Mouse (Mus musculus): ENCODE data around the gene Slc9a8. TPM values are rescaled to one million over a fixed set of nuclear protein-coding genes. Genes with fewer than 3 reads are reported as not detected.

Gene Slc9a8
- polyA plus RNA-seq, 1 experiment from 2014 or later: 9.3 TPM

GRCm38 (mm10) chr2:167449331-167450275 lies 28.1 kb downstream of the Slc9a8 start:
- TF ChIP-seq EP300 (IDR thresholded peaks at IDR 0.05; ENCODE audit: low read depth): no peak
- TF ChIP-seq CTCF (IDR thresholded peaks at IDR 0.05; ENCODE audit: low read depth): no peak
- Histone ChIP-seq H3K36me3 (replicated peaks; ENCODE audit: insufficient read depth, low read length) (peaks cover 75% of the 10 kb centered on the region), H3K4me1 (ENCODE audit: insufficient read depth) (peaks cover 19% of the 10 kb centered on the region), H3K27me3 (ENCODE audit: insufficient read depth, low read length) (no peaks in the 10 kb centered on the region), H3K27ac (ENCODE audit: low read depth) (no peak overlapping the region), H3K4me2 (ENCODE audit: low read depth, low read length) (no peak overlapping the region), H3K4me3 (ENCODE audit: low read depth, low read length) (no peak overlapping the region), H3K9me3 (ENCODE audit: low read length) (no peaks in the 10 kb centered on the region), H3K9ac (replicated peaks) (no peak overlapping the region)
- ATAC-seq (no peak), DNase-seq (no peak)
- 92% methylated on average over 21 of the region's 21 CpGs for WGBS (ENCODE audit: insufficient replicate concordance)

GRCm38 (mm10) chr2:167450647-167451046 lies 29.1 kb downstream of the Slc9a8 start:
- TF ChIP-seq CTCF (IDR thresholded peaks at IDR 0.05; ENCODE audit: low read depth) (peak; percentile 44), EP300 (IDR thresholded peaks at IDR 0.05; ENCODE audit: low read depth) (no peak)
- no peak overlapping the region for H3K27ac ChIP-seq (ENCODE audit: low read depth)

DNA sequence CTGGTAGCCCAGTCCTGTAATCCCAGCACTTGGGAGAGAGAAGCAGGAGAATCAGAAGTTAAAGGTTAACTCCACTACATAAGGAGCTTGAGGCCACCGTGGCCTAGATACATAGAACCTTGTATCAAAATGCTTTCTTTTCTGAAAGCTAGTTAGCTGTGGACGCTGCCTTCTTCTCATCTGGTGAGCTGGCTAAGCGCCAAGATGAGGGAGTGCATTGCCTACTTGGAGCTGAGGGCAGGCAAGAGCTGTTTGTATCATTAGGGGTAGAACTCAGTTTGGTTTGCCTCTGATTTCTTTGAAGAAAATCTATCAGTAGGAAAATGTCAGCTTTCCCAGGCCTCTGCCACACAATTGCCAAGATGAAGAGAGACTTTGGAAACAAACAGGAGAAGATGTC lies 32.3 kb downstream of the Slc9a8 start:
- TF ChIP-seq CTCF (IDR thresholded peaks at IDR 0.05; ENCODE audit: low read depth): no peak
- no peak for TF ChIP-seq EP300 (IDR thresholded peaks at IDR 0.05; ENCODE audit: low read depth)
- 69% methylated on average over 3 of the region's 3 CpGs for WGBS (ENCODE audit: insufficient replicate concordance)
- ATAC-seq: no peak
- no peaks in the 10 kb centered on the region for H3K27me3 ChIP-seq (ENCODE audit: insufficient read depth, low read length)
- peaks cover 67% of the 10 kb centered on the region for H3K36me3 ChIP-seq (replicated peaks; ENCODE audit: insufficient read depth, low read length)
- no peaks in the 10 kb centered on the region for H3K9me3 ChIP-seq (ENCODE audit: low read length)
- no peaks in the 10 kb centered on the region for H3K4me1 ChIP-seq (ENCODE audit: insufficient read depth)
- H3K4me3 ChIP-seq (ENCODE audit: low read depth, low read length): no peak overlapping the region
- no peak overlapping the region for H3K27ac ChIP-seq (ENCODE audit: low read depth)
- H3K9ac ChIP-seq (replicated peaks): no peak overlapping the region
- H3K4me2 ChIP-seq (ENCODE audit: low read depth, low read length): no peak overlapping the region
- DNase-seq: no peak

More at GRCm38 (mm10) chr2:167450647-167451046, 29.1 kb downstream of the Slc9a8 start:
- 90% methylated on average over 8 of the region's 8 CpGs for WGBS (ENCODE audit: insufficient replicate concordance)
- ATAC-seq (no peak), DNase-seq (no peak)
- Histone ChIP-seq H3K4me1 (ENCODE audit: insufficient read depth) (peaks cover 19% of the 10 kb centered on the region), H3K4me2 (ENCODE audit: low read depth, low read length) (no peak overlapping the region), H3K27me3 (ENCODE audit: insufficient read depth, low read length) (no peaks in the 10 kb centered on the region), H3K9me3 (ENCODE audit: low read length) (no peaks in the 10 kb centered on the region), H3K4me3 (ENCODE audit: low read depth, low read length) (no peak overlapping the region), H3K9ac (replicated peaks) (no peak overlapping the region), H3K36me3 (replicated peaks; ENCODE audit: insufficient read depth, low read length) (peaks cover 76% of the 10 kb centered on the region)

DNA sequence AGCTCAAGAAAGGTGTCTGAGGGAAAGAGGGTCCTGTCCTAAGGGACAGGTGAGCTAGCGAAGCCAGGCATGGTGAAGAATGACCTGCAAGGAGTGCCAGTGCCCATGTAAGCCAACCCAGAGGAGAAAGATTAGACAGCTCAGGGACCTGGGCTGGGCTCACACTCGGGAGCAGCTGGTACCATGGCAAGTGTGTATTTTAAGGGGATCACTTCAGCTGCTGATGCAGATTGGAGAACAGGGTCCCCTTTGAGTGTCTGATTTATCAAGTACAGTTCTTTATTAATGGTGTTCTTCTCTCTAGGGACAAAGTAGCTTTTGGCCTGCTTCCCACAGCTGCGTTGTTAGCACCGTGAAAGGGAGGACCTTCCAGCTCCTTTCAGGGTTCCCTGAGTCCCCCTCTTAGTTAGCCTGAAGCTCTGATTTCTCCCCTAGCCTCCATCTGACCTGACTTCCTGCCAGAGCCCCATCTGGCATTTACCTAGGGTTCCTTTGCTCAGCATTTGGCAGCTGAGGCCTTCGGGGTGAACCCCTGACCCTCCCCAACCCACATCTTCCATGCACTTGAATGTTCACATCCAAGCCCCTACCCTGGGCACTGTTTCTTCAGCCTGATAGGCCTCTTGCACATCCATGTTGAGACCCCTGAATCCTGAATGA lies 35.0 kb downstream of the Slc9a8 start:
- Histone ChIP-seq H3K27ac (ENCODE audit: low read depth) (no peak overlapping the region), H3K9me3 (ENCODE audit: low read length) (no peaks in the 10 kb centered on the region), H3K36me3 (replicated peaks; ENCODE audit: insufficient read depth, low read length) (peaks cover 64% of the 10 kb centered on the region), H3K9ac (replicated peaks) (no peak overlapping the region), H3K4me3 (ENCODE audit: low read depth, low read length) (no peak overlapping the region), H3K27me3 (ENCODE audit: insufficient read depth, low read length) (no peaks in the 10 kb centered on the region), H3K4me2 (ENCODE audit: low read depth, low read length) (no peak overlapping the region), H3K4me1 (ENCODE audit: insufficient read depth) (no peaks in the 10 kb centered on the region)
- no peak for DNase-seq
- ATAC-seq: no peak
- TF ChIP-seq EP300 (IDR thresholded peaks at IDR 0.05; ENCODE audit: low read depth) (no peak), CTCF (IDR thresholded peaks at IDR 0.05; ENCODE audit: low read depth) (no peak)
- WGBS (ENCODE audit: insufficient replicate concordance): 92% methylated on average over 5 of the region's 5 CpGs

- H3K27ac ChIP-seq (ENCODE audit: low read depth): no peak overlapping the region
- H3K27me3 ChIP-seq (ENCODE audit: insufficient read depth, low read length): no peaks in the 10 kb centered on the region
- H3K4me2 ChIP-seq (ENCODE audit: low read depth, low read length): no peak overlapping the region
- H3K4me3 ChIP-seq (ENCODE audit: low read depth, low read length): no peak overlapping the region
- DNase-seq: no peak
- no peaks in the 10 kb centered on the region for H3K4me1 ChIP-seq (ENCODE audit: insufficient read depth)
- no peak overlapping the region for H3K9ac ChIP-seq (replicated peaks)
- no peaks in the 10 kb centered on the region for H3K9me3 ChIP-seq (ENCODE audit: low read length)
- WGBS (ENCODE audit: insufficient replicate concordance): 81% methylated on average over 9 of the region's 9 CpGs
- no peak for ATAC-seq
- peaks cover 61% of the 10 kb centered on the region for H3K36me3 ChIP-seq (replicated peaks; ENCODE audit: insufficient read depth, low read length)
- no peak for TF ChIP-seq EP300 (IDR thresholded peaks at IDR 0.05; ENCODE audit: low read depth)
- TF ChIP-seq CTCF (IDR thresholded peaks at IDR 0.05; ENCODE audit: low read depth): no peak
Measured at GRCm38 (mm10) chr2:167457213-167457612, 35.7 kb downstream of the Slc9a8 start.

GRCm38 (mm10) chr2:167458548-167458947 lies 37.0 kb downstream of the Slc9a8 start:
- no peaks in the 10 kb centered on the region for H3K9me3 ChIP-seq (ENCODE audit: low read length)
- H3K4me1 ChIP-seq (ENCODE audit: insufficient read depth): no peaks in the 10 kb centered on the region
- H3K4me2 ChIP-seq (ENCODE audit: low read depth, low read length): no peak overlapping the region
- no peak for TF ChIP-seq CTCF (IDR thresholded peaks at IDR 0.05; ENCODE audit: low read depth)
- H3K27me3 ChIP-seq (ENCODE audit: insufficient read depth, low read length): no peaks in the 10 kb centered on the region
- no peak overlapping the region for H3K4me3 ChIP-seq (ENCODE audit: low read depth, low read length)
- no peak overlapping the region for H3K27ac ChIP-seq (ENCODE audit: low read depth)
- H3K36me3 ChIP-seq (replicated peaks; ENCODE audit: insufficient read depth, low read length): peaks cover 53% of the 10 kb centered on the region
- ATAC-seq (no peak), DNase-seq (no peak)
- no peak overlapping the region for H3K9ac ChIP-seq (replicated peaks)
- WGBS (ENCODE audit: insufficient replicate concordance): 84% methylated on average over 3 of the region's 3 CpGs

Measured in liver, postnatal 0 days (tissue).